Mouse (Mus musculus) neural tube, embryonic 10.5 days (tissue): ENCODE data around the gene Rbms1.

Source experiments
- DNase-seq: peaks from one replicate; pipeline ENCODE4 v3.0.0-alpha.2; 2017; ENCODE audit warnings: low spot score; ENCODE audit errors: extremely low spot score

Rbms1 gene

DNA sequence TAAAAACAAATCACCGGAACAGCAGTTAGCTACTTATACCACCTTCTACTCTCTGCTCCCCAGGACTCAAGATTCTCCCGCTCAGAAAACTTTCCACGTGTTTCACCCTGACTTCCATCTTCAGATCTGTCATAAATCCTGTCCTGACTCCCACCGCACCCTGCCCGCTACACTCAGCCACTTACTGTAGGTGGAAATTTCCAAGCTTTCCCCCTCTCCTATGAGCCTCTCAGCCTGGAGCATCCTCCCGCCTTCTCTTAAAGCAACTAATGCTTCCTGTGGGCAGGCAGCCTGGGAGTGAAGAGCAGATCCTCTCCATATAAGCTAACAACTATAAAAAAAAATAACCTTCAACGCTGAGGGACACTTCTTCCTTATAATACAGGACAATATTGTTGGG lies 44.6 kb downstream of the Rbms1 start:
- no peak for DNase-seq

DNA sequence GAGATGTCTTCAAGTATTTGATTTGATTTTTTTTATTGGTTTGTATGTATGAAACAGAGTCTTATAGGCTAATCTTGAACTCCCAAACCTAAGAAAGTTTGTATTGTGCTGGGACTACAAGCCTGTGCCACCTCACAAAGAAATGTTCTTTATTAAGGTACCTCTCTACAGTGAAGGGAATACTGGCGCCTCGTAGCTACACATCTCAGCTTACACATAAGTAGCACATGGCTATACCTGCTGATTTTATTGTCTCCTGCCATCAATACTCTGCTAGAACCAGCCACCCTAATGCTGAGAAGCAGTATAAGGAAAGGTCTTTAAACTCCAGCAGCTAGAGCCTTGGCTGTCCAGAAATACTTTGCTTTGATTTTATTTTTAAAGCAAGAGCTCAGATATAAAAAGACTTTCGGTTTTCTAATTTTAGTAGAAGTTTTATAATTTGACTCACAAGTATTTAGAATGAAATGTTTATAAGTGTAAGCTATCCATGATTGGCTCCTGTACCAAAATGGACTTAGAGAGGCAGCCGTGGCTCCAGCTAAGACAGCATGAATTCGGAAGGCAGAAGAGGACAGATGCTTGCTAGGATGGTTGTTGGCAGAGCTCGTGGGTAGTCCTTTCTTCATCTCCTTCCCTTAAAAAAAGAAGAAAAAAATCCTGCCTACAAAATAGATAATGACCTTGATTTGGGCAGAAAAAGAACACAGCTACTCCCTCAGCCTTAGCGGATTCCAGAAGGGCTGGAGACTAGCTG lies 48.3 kb downstream of the Rbms1 start:
- no peak for DNase-seq

DNA sequence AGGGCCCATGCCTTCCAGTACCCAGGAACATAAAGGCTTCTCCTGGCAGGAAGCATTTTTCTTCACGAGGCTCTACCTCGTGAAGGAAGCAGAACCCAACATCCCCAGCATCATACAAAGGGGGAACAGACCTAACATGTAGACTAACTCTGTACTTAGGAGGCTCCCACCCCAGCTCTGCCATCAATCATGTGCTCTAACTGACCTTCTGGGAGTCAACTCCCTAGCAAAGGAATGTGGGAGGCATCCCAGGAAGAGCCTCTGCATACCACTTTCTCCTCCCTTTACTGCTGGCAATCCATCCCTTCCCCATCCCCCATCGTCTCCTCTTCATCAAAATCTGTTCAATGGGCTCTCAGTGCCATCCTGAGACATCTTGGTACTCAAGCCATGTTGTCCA lies 49.7 kb downstream of the Rbms1 start:
- DNase-seq = no peak

DNA sequence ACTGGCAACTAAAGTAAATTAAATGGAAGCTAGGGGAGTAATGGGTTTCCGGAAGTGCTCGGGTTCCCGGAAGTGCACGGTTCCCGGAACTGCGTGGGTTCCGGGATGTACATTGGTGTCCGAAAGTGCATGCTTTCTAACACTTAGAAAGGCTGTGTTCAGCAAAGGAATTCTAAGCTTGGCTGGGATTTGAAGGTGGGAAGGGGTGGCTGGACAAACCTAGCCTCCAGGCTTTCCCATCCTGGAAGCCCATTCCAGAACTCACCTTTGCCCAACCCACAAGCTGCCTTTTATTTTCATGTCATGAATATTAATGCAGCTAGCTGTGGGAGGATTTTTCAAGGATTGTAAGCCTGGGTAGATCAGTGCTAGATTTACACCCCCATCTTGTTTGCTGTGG lies 51.3 kb downstream of the Rbms1 start:
- no peak for DNase-seq

DNA sequence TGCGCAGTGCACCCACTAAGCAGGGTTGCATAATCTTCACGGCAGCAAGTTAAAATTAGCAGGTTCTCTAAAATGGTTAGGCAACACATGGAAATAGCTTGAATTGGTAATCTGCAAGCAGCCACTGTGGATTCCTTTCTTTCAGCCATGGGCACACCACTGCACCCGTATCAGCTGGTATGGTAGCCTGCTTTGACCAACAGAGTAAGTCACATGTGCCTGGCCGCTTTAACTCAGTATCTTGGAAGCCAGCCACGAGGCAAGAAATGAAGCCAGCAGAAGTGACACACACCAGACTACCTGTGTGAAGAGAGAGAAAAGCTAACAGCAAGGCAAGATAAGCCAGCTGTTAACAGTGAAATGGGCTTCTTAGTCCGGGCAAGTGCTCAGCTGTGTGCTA lies 52.2 kb downstream of the Rbms1 start:
- no peak for DNase-seq

DNA sequence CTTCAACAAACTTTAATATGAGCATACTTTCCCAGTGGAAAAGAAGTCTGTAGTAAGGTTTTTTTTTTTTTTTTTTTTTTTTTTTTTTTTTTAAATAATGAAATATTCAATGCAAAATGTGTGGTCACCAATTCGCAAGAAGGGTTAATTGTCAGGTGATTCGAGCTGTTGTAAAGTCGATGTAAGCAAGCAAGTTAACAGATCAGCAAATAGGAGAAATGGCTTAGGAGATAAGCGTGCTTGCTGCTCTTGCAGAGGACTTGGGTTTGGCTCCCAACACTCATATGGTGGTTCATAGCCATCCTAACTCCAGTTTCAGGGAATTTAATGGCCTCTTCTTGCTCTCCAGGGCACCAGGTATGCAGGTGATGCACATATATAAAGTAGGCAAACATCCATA lies 54.4 kb downstream of the Rbms1 start:
- DNase-seq = no peak

DNA sequence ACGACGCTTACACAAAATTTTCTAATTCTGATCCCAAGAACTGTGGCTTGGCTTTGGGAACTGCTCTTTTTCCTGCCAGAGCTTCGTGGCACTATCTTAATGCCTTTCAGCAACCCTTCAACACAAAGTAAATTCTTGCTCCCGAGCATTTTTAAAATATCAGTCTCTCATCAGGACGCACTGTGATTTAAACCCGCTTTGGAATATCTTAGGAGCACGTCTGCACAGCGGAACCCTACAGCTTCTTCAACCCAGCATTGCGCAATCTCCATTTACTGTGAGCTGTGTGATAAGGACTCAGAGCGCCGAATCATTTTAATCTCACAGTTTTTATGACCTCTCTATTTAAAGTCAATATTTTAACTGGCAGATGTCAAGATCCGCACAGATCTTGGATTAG lies 54.9 kb downstream of the Rbms1 start:
- no peak for DNase-seq

DNA sequence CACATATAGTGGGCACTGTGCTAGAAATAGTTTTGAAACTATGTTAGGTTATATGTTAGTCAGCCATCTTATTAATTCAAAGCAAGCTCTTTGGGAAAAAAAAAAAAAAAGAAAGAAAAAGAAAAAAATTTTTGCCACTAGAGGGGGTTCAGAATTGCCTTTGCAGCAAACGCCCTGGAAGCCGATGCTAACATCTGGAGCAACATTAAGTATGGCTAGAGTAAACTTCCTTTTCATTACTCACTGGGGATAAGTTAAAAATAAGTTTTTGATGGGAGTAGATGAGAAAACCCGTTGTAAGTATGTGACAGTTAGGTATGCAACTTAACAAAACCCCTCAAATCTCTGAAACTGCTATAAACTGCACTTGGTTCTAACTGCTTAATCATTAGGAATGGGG lies 57.7 kb downstream of the Rbms1 start:
- no peak for DNase-seq

DNA sequence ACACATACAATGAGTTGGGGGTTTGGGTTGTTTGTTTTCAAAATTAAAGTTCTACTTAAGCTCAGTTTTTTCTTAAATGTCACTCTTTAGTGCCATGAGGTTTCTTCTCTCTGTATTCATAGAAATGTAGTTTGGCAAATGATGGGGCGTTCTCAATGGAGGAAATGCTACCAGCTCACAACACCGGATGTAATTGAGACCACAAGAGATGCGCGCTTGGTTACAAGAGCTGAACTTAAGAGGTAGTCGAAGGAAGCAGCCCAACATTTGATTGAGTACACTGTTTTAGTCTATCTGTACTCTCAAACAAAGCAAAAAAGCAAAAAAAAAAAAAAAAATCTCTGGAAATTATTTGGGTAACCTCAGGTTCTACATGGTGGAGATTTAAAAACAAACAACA lies 58.9 kb downstream of the Rbms1 start:
- DNase-seq = no peak

DNA sequence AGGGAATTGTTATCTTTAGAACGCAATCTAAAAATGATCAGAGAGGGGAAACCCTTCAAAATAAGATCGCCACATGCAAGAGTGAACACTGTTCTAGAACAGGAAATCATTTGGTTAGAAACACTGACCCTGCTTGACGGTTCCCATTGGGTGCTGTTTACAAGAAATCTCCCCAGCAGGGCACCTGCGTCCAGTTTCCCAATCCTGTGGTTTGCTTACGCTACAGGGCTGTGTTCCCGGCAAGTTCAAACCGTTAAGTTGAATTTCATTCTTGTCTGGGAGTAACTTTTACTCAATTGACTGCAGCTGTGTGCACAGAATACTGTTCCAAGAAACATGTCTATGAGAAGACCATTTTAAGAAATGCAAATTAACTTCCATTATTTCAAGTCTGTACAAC lies 59.5 kb downstream of the Rbms1 start:
- no peak for DNase-seq

DNA sequence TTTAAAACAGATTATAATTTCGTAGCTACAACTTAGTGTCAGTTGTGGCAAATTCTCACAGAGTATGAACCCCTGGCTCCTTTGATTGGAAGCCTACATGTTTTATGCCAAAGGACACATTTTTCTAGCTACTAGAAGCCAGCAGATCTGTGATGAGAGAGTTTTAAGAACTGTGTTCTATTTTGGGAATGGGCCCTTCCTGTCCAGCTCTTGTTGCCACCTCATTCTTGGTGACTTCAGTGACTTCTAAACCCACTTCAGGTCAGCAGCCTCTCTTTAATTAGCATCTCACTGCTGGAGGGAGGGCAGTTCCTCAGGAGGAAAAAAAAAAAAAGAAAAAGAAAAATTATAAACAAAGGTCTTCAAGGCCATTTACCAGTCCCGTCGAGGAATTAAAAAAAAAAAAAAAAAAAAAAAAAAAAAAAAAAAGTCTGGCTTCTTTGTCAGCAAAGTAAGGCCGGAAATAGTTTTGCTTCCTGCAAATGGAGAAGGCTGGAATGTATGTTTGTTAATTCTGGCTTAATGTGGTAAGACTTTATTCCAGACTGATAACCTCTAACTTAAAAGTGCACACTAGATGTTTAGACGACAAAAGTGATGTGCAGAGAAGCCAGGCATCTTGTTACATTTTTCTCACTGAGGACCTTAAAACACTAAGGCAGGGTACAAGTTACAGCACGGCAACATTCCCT lies 60.4 kb downstream of the Rbms1 start:
- no peak for DNase-seq

DNA sequence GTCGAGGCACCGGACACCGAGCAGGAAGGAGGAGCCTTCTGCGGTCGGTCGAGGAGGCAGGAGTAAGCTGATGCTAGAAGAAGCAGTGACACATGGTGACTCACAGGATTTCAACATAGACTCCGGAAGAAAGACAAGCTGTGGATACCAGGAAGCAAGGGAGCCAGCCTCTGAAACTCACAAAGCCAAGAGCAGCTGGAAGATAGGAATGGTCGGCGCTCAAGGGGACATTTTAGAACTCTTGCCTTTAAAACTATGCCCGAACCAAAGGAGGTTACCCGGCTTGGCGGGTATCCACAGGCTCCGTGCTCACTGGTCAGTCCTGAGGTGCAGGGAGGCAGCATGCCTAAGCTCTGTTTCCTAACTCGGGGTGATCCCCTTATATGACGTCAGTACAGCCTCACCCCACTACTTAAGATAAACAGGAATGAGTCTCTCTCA lies 61.5 kb downstream of the Rbms1 start:
- DNase-seq = no peak

DNA sequence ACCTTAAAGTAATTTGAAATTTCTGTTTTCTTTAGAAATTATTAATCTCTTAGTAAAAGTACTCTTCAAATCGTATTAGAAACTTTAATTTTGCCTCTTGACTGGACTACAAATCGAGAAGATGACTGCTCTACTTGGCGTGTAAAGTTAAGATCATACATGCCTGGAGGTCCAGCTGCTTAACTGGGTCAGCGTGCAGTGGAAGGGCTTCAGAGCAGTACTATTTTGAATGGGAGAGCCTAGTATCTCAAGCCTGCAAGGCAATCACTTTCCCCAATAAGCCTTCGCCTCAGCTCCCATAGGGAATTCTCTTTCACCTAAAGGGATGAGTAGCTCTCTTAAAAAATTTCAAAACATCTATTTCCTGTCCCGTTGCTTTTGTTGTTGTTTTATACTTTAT lies 62.0 kb downstream of the Rbms1 start:
- DNase-seq = no peak

DNA sequence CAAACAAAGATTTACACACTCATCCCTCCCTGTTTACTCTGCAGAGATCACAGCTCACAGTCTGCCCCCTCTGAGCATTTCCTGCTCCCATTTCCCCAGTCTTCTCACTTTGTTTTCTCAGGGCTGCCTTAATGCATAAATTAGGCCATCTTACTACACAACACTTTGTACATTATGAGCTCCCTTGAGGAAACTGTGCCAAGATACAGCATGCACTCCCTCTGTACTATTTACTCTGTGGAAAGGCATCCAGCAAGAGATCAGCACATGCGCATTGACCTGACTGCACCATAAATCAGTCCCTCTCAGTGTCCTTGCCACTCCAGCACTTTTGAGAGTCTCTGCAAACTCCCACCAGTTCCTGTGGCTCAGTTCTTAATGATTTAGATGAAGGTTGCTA lies 70.0 kb downstream of the Rbms1 start:
- no peak for DNase-seq

DNA sequence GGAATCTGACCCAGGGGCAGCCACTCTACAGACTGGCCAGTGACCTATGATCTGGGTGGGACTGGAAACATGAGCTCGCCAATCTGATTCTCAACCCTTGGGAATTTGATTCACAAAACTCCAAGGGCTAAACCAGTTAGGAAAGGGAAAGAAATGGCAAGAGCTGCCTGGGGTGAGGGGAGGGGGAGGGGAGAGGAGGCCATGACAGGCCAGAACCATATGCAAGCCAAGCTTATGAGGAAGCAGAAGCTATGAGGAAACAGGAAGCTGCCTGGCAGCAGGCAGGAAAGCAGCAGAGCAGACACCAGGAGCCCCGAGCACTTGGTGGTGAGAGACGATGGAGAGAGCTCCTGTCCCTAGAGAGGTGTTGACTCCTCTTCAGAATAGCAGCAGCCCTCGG lies 79.1 kb downstream of the Rbms1 start:
- DNase-seq = peak; percentile 35

DNA sequence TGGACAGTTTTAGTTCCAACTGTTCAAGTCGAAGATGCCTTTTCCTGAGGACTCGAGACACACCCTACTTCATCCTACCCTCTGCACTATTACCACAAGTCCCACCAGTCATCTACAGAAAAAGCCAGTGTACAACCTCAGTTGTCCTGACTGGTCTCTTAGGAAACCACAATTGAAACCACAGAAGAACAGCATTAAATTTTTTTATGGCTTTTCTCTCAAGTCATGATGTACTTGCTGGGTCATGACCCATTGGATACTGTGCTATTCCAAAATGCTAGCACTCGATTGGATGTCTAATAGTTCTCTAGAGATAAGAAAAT lies 80.0 kb downstream of the Rbms1 start:
- no peak for DNase-seq

DNA sequence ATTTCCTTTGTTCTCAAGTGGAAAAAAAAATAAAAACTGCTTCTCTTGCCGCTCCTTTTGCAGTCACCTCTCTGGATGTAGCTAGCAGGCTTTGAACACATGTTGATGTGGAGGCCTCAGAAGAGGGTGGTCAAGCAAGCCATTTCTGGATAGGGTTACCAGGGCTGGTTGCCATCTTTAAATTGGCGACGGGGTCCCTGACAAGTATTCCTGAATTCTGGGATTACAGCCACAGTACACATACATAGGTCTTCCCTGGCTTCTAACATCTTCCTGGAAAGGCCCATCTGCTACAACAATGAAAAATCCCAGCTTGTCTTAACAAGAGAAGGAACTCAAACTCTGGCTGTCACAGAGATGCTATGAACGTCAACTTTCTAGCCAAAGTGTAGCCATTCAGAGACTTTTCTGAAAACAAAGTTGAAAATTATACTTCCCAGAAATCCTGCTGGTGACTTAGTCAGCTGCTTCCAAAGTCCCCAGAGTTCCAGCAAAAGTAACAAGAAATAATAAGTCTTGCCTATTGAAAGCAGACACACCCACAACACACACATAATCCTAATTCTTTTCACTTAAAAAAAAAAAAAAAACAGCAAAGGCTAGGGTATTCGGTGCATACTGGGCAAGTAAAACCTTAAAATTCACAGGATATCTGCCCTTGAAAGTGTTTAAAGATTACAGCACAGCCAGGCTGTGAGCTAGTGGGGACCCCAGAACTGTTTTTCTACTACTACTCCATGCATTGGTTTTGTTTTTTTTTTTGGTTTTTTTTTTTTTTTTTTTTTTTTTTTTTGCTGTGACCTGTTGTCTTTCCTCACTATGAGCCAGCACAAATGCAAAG lies 80.6 kb downstream of the Rbms1 start:
- DNase-seq = no peak

DNA sequence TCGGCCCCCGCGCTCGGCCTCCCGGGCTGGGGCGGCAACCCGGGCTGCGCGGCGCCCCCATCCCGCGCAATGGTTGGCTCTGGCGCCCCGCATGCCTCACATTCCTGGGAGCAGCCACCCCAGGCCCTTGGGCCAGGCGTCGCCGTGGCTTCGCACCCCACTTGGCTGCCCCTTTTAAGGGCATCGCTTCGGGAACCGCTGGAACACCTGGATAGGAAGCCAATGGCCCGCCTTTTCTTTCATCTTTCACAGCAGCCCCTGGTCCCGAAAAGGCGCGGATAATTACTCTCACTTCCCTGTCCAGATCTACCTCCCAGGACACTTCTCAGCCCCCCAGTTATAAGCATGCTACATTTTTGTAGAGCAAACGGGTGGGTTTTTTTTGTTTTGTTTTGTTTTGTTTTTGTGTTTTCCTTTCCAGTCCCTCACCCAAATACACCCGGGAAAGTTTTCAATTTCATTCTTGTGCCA lies 81.4 kb downstream of the Rbms1 start:
- no peak for DNase-seq

DNA sequence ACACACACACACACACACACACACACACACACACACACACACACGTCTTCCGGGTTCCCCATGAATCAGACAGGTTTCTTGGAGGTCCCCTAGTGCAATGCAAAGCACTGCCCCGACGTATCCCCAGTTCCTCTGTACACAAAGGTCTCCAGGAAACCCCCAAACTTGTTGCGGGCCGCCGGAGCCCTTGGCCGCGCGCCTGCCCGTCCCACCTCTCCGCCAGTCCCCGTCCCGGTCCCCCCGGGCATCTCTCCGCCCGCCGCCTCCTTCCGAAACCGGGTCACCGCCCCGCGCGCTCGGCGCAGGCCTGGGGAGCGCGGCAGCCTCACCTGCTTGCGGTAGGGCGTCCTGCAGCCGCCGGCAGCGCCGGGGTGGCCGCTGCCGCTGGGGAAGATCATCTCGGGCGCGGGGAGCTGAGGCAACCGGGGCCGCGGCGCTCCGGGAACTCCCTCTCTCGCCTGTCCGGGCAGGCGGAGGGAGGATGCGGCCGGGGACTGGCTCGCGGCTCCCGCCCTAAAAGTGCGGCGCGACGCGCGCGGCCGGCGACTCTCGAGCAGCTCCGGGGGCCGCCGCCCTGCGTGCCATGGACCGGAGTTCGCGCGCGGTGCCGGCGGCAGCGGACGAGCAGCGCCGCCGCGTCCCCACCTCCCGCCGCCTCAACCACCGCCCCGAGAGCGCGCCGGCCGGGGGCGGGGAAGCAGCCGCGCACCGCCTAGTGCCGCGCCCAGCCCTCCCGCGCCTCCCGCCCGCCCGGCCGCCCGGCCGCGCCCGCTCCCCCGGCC lies 82.0 kb downstream of the Rbms1 start:
- DNase-seq = peak; percentile 72

DNA sequence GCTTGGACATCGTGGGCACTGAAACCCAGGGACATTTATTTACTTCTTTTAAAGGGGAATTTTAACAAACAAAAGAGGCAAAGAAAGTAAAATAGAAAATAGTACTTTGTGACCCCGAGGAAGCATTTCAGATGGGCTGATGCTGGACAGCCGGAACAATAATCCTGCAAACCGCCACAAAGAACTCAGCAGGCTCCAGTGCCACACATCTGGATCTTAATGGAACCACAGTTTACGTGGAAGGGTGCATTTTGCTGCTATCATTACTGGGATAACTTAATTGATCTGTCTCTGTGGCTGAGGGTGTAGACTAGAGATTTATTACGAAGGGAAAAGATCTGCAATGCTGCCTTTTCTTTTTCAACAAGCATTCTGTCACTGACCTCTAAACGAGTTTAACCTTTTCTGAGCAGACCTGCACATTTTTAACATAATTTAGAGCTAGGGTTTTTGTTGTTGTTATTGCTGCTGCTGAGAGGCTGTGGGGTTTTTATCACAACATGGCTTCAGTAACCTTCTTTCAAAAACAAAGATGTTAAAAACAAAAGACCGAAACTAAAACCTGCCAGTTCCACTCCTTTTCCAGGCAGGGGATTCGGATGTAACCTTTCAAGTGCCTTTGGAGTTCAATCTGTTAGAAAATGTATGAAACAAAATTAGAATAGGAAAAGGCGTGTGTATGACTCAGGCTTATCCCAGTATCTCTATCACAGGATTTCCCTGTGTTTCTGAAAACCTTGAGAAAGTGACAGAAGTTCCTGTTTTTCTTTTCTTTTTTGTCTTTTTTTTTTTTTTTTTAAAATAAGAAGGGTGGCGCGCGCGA lies 82.8 kb downstream of the Rbms1 start:
- DNase-seq = no peak
